Mouse (Mus musculus) heart, postnatal 36 days (tissue): ENCODE results near the gene Rab1a. TPM values are rescaled to one million over a fixed set of nuclear protein-coding genes. Genes with fewer than 3 reads are reported as not detected.
A peak's percentile ranks its signal among the peaks of the same experiment; 100 is the strongest.
"Not testable (repeated sequence)": the region's sequence is repeated elsewhere in the genome, so short reads cannot be mapped to it uniquely, and the experiment has no call there.

Experiments
- DNase-seq, 2 experiments: peaks; one replicate each; pipeline ENCODE4 v3.0.0; 2021 to 2022
- intact Hi-C: fragments of 180-260 bp; cut with DNase I; formaldehyde crosslinking; loops from one replicate; pipeline ENCODE4 v1.15.1; 2025
- total RNA-seq, 2 experiments: library from RNA; stranded (reverse); gene quantifications; 2 replicates each; pipeline ENCODE4 v1.2.3; 2021

The Rab1a gene
- total RNA-seq, 2 experiments from 2014 or later = 128 to 130 TPM

- DNase-seq = peak in 1 of 2 experiments; percentile 54
- intact Hi-C loops = no loop called here
Measured at GRCm38 (mm10) chr11:20214779-20215178, 13.5 kb downstream of the Rab1a start.

GRCm38 (mm10) chr11:20216415-20216814 is 15.2 kb downstream of the Rab1a start:
- no peak for DNase-seq
- intact Hi-C loops = no loop called here

GRCm38 (mm10) chr11:20217227-20217626 is 16.0 kb downstream of the Rab1a start:
- DNase-seq = no peak
- intact Hi-C loops = no loop called here

GRCm38 (mm10) chr11:20221671-20222070 is 20.4 kb downstream of the Rab1a start:
- DNase-seq, intact Hi-C loops: not testable (repeated sequence)

GRCm38 (mm10) chr11:20224196-20224595 is 23.0 kb downstream of the Rab1a start:
- no peak for DNase-seq
- intact Hi-C loops = no loop called here

GRCm38 (mm10) chr11:20225938-20226337 is 24.7 kb downstream of the Rab1a start:
- no peak for DNase-seq
- intact Hi-C loops = no loop called here

- intact Hi-C loops = no loop called here
- no peak for DNase-seq
Measured at GRCm38 (mm10) chr11:20228666-20229065, 27.4 kb downstream of the Rab1a start.

GRCm38 (mm10) chr11:20229311-20229710 is 28.1 kb downstream of the Rab1a start:
- intact Hi-C loops = no loop called here
- no peak for DNase-seq

GRCm38 (mm10) chr11:20230286-20230685 is 29.1 kb downstream of the Rab1a start:
- DNase-seq = no peak
- intact Hi-C loops = loop anchor here (2.0 kb wide), 1 partner anchor 17 kb away; no protein-coding TSS in a partner anchor

GRCm38 (mm10) chr11:20231128-20231878 is 30.1 kb downstream of the Rab1a start:
- intact Hi-C loops = loop anchor here (2.0 kb wide), 1 partner anchor 15 kb away; no protein-coding TSS in a partner anchor
- peak; percentile 50 to 61 for DNase-seq

- no peak for DNase-seq
- intact Hi-C loops = no loop called here
Measured at GRCm38 (mm10) chr11:20232016-20232755, 31.0 kb downstream of the Rab1a start.

- intact Hi-C loops = no loop called here
- DNase-seq = no peak
Measured at GRCm38 (mm10) chr11:20234233-20234632, 33.0 kb downstream of the Rab1a start.

GRCm38 (mm10) chr11:20237018-20237417 is 35.8 kb downstream of the Rab1a start:
- DNase-seq = no peak
- intact Hi-C loops = no loop called here

GRCm38 (mm10) chr11:20237976-20238375 is 36.7 kb downstream of the Rab1a start:
- intact Hi-C loops = no loop called here
- DNase-seq = no peak

- DNase-seq = no peak
- intact Hi-C loops = no loop called here
Measured at GRCm38 (mm10) chr11:20239279-20239861, 38.1 kb downstream of the Rab1a start.

- intact Hi-C loops = loop anchor here (10.0 kb wide), 3 partner anchors 294 to 416 kb away; no protein-coding TSS in a partner anchor
- no peak for DNase-seq
Measured at GRCm38 (mm10) chr11:20240331-20240730, 39.1 kb downstream of the Rab1a start.

- intact Hi-C loops = loop anchor here (10.0 kb wide), 3 partner anchors 293 to 417 kb away; no protein-coding TSS in a partner anchor
- DNase-seq = no peak
Measured at GRCm38 (mm10) chr11:20241311-20241710, 40.1 kb downstream of the Rab1a start.

- no peak for DNase-seq
- intact Hi-C loops = loop anchor here (10.0 kb wide), 3 partner anchors 292 to 418 kb away; no protein-coding TSS in a partner anchor
Measured at GRCm38 (mm10) chr11:20242366-20243056, 41.3 kb downstream of the Rab1a start.

GRCm38 (mm10) chr11:20243214-20243913 is 42.1 kb downstream of the Rab1a start:
- intact Hi-C loops = loop anchor here (10.0 kb wide), 3 partner anchors 291 to 419 kb away; no protein-coding TSS in a partner anchor
- no peak for DNase-seq
